Mouse (Mus musculus) megakaryocyte-erythroid progenitor cell, adult 5 weeks (primary cell): ENCODE results near the gene Isx. TPM values are rescaled to one million over a fixed set of nuclear protein-coding genes. Genes with fewer than 3 reads are reported as not detected.

ENCODE experiments used
- polyA plus RNA-seq: library from polyadenylated mRNA; stranded (reverse); fragments of >175 nt; gene quantifications from 2 replicates; pipeline ENCODE4 v1.2.3, GENCODE M21; 2012

The Isx gene
- polyA plus RNA-seq, result not detected in 2 replicates

GRCm38 (mm10) chr8:74872940-74873339, at the start of gene Isx:
TSS of gene Isx (plus strand) at chr8:74873173.

Other genes starting within 250 kb of the Isx start
- 7.4 and 8.5 TPM in 2 replicates for gene Hmgxb4, start 120.2 kb downstream of the Isx start, polyA plus RNA-seq
- 15.1 and 28.3 TPM in 2 replicates for gene Tom1, start 160.5 kb downstream of the Isx start, polyA plus RNA-seq
- 7.5 and 8.5 TPM in 2 replicates for gene Hmox1, start 220.4 kb downstream of the Isx start, polyA plus RNA-seq
- 94.9 and 105 TPM in 2 replicates for gene Mcm5, start 236.4 kb downstream of the Isx start, polyA plus RNA-seq